Mouse (Mus musculus) lung, adult 18-20 months (tissue): Measurements from ENCODE around the gene Slc17a2.
"Not testable (repeated sequence)": the region's sequence is repeated elsewhere in the genome, so short reads cannot be mapped to it uniquely, and the experiment has no call there.

Source experiments
- DNase-seq, 2 experiments: peaks; one replicate each; pipeline ENCODE4 v3.0.0; 2022; ENCODE audit warnings: mixed read lengths in 2 of 2

Slc17a2 gene

DNA sequence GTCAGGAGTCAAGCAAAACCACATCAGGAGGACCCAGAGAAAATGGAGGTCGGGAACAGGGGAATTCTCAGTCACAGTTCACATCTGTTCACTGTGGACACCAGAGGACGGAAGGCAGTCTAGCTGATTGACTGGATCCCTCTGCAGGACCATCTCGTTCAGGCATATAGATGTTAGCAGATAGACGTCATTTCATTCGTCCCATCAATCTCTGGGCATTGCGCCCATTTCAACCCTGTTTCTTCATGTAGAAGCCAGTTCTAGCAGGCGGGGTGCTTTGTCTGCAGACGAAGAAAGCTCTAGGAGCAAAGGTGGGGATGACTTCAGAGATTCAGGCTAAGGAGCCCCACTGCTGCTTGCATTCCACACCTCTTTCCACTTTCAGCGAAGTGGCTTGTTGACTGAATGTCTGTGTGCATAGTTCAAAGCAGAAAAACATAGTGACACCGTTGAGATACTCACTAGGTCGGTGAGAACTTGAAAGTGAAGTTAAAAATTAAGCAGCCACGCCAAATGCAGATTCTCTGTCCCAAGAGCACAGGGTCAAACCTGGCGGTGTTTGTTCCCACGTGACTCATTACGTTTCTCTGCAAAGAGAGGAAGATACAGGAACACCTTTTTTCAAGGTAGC lies at the start of gene Slc17a2:
Gene Slc17a2 (plus strand): TSS at position 572 of the 631 bp plus-strand sequence.
- DNase-seq = peak in 1 of 2 experiments; percentile 24

DNA sequence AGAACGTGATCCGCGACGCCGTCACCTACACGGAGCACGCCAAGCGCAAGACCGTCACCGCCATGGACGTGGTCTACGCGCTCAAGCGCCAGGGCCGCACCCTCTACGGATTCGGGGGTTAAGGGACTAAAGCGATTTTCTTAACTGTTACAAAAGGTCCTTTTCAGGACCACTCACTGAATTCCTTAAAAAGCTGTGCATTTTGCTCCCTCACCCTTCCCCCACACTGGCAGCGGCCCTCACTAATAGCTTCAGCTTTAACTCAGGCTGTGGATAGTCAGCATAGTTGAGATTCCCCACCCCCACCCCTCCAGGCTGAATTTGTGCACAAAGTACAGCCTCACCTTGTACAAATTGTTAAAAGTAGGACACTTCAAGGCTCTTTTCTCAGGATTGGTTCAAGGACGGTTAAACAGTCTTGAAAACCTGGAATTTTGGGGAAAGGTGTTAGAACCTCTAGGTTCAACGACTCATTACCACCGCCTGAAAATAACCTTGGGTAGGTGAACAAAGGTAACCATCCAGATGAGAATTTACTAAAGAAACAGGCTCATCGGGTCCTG lies 49.5 kb upstream of the Slc17a2 start:
- DNase-seq = no peak

DNA sequence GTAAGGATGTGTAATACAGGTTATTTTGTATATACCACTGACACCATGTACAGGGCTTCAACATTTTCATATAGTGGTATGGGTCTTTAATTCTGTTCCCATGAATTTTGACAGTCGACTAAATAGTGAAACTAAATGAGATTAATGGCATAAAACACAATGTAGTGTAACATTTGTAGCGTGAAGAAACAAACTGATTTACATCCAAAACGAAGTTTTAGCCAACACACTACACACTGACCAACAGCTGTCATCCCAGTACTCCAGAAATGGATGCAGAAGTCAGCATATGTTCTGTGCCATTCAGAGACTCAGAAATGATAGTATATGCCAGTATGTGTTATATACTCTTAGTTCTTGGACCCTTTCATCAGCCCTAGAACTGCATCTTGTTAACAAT lies 48.9 kb upstream of the Slc17a2 start:
- no peak for DNase-seq

DNA sequence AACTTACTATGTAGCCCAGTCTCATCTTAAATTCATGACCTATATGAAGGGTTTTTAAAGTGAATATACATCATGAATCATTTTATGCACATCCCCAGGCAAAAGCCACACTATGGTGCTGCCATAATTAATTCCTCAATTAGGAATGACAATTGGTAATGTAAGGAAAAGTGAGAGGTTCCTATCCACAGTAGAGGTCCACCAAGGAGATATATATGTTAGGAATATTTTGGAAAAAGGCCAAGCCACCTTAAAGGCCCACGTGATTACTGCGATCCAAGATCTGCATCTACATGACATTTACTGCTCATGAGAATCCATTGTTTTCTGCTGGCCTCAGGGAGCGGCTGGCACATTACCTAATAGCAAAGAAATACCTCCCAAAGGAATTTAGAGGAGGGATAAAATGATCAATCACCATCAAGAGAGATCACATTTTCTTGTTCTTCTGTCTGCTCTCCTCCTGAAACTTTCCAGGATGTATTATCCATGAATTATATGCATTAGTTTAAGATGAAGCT lies 47.5 kb upstream of the Slc17a2 start:
- no peak for DNase-seq

DNA sequence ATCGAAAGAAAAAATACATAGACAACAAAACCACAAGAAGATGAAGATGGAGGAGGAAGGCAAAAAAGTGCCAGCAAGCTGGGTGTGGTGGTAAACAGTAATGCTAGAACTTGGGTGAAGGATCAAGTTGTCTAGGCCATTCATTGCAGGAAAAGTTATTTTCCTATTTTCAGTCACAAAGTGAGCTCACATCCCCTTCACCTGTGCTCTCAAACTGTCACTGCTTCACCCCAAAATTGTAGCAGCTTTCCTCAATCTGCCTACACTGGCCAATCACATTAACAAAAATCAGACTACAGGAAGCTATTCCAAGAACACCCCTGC lies 46.9 kb upstream of the Slc17a2 start:
- no peak for DNase-seq

DNA sequence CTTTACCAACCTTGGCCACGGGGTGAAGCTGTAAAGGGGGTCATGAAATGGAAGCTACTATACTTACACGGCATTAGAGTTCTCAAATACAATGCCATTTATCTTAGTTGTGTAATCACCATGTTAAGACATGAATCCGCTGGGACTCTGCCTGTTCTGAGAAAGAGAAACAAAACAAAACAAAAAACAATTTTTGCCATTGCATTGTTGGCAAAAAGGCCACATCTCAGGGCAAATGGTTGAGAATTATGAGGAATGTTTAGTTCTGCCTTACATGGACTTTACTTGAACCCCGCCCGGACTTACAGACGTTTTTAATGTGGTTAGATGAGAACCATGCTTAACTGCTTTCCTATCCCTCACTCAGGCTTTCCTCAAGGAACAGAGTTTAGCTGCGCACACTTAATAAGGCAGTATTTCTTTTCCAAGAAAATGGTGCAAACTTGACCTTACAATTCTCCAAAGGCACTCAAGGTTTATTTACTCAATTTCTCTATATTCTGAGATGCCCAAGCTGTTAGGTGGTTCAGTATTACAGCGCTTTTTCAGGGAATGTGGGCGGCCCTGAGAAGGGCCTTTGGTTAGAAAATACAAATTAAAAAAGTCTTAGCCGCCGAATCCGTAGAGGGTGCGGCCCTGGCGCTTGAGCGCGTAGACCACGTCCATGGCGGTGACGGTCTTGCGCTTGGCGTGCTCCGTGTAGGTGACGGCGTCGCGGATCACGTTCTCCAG lies 46.4 kb upstream of the Slc17a2 start:
- DNase-seq = no peak

DNA sequence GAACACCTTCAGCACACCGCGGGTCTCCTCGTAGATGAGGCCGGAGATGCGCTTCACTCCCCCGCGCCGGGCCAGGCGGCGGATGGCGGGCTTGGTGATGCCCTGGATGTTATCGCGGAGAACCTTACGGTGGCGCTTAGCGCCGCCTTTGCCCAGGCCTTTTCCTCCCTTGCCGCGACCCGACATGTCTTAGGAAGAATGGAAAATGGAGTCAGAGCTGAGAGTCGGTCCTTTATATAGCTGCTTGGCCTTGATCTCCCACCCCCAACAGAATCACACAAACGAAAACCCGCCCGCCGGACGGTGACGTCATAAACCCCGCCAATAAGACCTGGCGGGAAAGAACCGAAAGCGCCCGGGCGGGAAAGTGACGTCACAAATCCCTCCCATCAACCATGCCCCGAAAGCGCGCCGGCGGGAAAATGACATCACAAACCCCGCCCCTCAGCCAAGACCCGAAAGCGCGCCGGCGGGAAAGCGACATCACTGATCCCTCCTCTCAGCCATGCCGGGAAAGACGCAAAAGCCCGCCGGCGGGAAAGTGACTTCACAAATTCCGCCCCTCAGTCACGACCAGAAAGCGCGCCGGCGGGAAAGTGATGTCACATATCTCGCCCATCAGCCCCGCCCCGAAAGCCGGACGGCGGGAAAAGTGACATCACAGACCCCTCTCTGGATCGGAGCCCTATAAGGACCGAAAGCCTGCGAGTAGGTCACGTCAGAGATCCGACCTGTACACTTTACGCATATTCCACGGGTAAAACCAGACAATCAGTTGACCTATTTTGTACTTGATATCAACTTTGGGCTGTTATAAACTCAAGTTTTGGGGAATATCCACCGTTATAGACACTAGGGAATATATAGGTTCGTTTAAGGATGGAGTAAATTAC lies 45.6 kb upstream of the Slc17a2 start, which contains the start of gene Hist1h4a:
Gene Hist1h4a (minus strand): TSS at position 259 of the 893 bp plus-strand sequence.
- peak; percentile 96 to 98 for DNase-seq

DNA sequence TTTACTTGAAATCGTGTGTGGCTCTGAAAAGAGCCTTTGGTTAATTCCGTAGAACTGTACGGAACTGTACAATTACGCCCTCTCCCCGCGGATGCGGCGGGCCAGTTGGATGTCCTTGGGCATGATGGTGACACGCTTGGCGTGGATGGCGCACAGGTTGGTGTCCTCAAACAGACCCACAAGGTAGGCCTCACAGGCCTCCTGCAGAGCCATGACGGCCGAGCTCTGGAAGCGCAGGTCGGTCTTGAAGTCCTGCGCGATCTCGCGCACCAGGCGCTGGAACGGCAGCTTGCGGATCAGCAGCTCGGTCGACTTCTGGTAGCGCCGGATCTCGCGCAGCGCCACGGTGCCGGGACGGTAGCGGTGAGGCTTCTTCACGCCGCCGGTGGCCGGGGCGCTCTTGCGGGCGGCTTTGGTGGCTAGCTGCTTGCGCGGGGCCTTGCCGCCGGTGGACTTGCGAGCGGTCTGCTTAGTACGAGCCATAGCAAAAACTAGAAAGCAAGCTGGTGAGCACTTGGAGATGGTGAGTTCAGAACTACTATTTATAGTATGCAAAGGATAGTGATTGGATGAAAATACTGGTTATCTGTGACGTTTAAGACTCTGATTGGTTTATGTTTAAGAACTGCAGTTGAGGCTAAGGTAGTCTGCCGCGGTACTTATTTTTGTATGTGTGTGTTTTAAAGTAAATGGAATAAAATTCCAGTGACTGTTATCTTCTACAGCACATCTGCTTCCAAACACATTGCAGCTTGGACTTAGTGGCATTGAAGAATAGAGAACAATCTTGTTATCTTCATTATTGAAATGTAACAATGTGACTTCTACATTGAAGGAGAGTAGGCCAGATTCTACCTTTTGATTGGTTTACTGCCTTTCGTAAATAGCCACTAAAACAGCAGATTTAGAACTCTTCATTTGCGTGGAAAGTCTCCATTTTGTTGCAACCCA lies 44.6 kb upstream of the Slc17a2 start, which contains the start of gene Hist1h3a:
Gene Hist1h3a (minus strand): TSS at position 516 of the 951 bp plus-strand sequence.
- DNase-seq = peak; percentile 34 to 42

DNA sequence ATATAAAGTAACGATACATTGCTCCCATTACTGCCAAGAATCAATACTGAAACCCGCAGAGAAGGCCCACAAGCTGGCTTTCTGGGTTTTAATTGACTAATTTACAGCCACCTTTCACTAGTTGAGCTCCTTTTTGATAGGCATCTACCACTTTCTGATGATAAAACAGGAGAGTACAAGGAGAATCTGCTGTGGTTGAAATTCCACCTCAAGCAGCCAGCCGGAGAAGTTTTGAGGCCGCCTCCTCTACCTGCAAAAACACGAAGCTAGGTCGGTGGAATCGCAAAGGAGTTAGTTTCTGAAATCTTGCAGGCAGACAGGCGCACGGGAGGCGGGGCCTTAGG lies 43.6 kb upstream of the Slc17a2 start:
- DNase-seq = no peak

DNA sequence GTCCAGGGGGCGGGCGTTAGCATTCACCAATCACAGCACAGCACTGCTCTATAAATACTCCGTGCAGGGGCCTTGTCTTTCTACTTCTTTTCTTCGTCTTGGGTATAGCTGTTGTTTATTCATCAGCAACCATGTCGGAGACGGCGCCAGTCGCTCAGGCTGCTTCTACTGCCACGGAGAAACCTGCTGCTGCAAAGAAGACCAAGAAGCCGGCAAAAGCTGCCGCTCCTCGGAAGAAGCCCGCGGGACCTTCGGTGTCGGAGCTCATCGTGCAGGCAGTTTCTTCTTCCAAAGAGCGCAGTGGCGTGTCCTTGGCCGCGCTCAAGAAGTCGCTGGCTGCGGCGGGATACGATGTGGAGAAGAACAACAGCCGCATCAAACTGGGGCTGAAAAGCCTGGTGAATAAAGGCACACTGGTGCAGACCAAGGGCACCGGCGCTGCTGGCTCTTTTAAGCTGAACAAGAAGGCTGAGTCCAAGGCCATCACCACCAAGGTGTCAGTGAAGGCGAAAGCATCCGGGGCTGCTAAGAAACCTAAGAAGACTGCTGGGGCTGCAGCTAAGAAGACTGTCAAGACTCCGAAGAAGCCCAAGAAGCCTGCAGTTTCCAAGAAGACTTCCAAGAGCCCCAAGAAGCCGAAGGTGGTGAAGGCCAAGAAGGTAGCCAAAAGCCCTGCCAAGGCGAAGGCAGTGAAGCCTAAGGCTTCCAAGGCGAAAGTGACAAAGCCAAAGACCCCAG lies 43.0 kb upstream of the Slc17a2 start, which contains the start of gene Hist1h1a:
Gene Hist1h1a (plus strand): TSS at position 81 of the 738 bp plus-strand sequence.
- peak; percentile 79 to 82 for DNase-seq

DNA sequence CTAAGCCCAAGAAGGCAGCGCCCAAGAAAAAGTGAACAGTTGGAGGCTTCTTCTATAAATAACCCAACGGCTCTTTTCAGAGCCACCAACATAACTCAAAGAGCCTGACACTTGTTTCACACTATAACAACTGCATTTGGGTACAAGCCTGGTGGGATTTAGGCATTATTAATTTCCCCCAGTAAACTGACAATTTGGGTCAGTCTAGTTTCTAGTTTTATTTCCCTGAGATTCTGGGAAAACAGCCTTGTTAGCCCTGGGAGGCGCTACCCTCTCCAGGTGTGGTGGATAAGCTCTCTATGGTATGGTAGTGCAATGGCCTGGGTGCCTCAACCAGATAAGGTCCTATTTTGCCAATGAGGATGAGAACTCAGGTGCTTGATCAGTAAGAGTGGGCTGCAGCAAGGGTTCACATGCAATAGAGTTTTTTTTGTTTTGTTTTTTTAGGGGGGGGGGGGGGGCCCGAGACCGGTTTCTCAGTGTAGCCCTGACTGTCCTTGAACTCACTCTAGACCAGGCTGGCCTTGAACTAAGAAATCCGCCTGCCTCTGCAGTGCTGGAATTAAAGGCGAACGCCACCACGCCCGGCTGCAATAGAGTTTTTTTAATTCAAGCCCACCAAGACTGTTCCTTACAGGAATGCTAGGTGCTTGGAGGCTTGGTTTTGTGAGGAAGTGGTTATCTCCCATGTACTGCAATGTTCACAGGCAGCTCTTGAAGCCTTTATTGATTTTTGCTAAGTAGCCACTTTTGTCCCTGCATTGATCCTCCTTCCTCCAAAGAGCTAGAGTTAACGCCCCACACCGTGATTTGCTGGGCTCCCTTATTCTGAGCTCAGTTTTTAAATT lies 42.2 kb upstream of the Slc17a2 start:
- DNase-seq = no peak

DNA sequence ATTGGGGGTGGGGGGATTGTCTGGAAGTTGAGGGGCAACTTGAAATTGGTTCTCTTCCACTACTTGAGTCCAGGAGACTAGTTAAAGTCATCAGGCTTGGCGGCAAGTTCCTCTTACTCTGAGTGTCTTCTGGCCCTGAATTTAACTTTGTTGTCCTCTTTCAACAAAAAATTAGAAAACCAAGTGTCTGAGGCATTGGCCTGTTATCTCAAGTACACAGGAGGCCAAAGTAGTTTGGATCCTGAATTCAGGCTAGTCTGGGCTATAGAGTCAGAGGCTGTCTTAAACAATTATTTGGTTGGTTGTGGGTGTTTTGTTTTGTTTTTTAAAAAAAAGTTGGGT lies 41.6 kb upstream of the Slc17a2 start:
- no peak for DNase-seq

DNA sequence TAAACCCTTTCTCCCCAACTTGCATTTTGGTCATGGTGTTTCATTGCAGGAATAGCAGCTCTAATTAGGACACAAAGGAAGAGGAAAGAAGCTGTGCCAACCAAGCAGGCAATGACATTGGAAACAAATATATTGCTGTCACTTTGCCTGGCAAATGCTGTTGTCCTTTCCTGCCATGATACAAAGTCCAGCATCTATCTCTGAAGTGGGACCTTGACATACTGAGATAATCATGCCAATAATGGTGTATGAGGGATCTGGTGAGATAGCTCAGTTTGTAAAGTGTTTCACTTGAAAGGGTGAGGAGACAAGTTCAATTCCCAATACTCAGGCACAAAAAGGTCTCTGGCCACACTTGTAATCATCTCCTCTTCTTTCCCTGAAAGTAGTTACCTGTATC lies 40.0 kb upstream of the Slc17a2 start:
- DNase-seq = no peak

DNA sequence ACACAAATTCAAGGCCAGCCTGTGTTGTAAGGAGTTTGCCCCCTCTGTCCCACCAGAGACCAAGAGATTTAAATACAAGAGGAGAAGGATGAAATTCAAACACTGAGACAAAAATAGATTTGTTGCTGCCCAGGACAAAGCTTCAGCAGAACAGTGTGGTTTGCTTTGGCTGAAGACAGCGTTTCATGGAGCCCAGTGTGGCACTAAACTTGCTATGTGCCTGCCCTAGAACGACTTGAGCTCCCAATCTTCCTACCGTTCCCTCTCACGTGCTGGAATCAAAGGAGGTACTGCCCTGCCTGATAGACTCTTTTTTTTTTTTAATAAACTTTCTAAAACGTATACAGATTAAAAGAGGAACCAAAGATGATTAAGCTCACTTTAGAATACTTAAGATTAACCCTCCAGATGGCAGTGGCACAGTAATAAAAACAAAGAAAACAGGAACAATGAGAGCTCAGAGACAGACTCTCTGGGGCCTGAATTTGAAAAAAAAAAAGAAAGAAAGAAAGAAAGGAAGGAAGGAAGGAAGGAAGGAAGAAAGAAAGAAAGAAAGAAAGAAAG lies 37.9 kb upstream of the Slc17a2 start:
- DNase-seq = no peak

DNA sequence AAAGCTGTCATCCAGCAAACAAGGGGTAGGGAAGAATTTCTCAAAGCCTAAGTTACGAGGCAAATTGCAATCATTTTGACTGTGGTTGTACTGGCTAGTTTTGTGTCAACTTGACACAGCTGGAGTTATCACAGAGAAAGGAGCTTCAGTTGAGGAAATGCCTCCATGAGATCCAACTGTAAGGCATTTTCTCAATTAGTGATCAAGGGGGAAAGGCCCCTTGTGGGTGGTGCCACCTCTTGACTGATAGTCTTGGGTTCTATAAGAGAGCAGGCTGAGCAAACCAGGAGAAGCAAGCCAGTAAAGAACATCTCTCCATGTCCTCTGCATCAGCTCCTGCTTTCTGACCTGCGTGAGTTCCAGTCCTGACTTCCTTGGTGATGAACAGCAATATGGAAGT lies 37.2 kb upstream of the Slc17a2 start, which contains the start of gene Trim38:
Gene Trim38 (plus strand): TSS at position 301 of the 400 bp plus-strand sequence.
- DNase-seq = not testable (repeated sequence)

DNA sequence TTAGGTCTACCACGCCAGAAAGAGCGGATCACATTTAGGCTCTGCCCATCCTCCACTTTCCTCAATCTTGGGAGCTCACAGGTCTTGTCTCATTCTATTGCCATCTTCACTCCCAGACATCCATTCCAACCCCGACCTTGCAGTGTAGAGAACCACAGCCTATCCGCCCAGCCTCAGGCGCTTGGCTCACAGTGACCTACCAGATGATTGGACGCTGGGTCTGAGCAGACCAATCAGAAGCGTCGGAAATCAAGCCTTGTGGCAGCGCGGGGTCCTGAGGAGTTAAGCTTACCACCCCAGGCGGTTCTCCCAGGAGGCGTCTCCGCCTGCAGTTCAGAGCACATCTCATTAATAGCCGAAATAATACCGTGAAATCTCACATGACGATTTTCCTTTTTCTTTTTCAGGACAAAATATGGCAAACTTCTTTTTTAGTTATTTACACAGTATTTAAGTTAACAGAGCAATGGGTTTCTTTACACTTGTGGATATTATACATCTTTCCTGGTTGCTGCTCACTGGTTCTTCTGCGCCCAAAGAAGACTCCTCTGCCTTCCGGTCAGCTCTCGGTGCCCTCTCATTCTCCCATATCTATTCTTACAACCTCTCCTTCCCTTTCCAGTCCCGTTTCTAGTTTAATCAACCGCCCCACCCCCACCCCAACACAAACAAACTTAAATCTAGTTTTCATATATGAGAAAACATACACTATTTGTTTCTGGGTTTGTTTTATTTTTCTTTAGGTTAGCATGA lies 34.1 kb upstream of the Slc17a2 start:
- peak in 1 of 2 experiments; percentile 8 for DNase-seq

DNA sequence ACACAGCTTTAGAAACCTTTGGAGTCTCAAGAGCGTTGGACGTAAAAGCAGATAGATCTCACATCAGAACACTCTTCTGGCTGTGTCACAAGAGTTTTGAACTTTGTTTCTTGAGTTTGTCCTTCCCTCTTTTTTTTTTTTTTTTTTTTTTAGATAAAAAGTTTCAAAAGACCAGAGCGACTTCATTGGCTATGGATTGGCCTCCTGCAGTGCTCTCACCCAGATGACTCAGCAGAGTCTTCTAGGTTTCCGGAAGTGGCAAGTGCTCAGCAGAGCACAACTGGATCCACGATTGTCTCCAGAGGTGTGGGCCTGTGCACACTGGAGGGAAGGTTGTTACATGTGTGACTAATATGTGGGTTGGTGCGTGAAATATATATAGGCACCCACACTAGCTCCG lies 28.5 kb upstream of the Slc17a2 start:
- no peak for DNase-seq

DNA sequence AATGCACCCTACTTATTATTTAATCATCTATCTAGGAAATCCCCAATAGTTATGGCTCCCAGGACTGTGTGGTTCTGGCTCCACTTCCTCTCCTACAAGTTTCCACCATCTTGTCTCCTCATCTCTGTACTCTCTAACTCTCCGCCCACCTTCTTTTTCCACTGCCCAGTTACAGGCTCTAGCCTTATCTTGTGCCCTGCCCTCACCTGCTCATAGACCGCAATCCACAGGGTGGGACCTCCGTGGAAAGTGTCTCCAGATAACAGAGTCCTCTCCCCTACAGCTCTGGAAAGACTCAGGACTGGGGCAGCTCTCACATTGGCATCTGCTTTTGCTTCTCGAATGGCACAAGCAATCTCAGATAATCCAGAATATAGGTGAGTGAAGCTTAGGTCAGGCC lies 27.8 kb upstream of the Slc17a2 start:
- DNase-seq = no peak

DNA sequence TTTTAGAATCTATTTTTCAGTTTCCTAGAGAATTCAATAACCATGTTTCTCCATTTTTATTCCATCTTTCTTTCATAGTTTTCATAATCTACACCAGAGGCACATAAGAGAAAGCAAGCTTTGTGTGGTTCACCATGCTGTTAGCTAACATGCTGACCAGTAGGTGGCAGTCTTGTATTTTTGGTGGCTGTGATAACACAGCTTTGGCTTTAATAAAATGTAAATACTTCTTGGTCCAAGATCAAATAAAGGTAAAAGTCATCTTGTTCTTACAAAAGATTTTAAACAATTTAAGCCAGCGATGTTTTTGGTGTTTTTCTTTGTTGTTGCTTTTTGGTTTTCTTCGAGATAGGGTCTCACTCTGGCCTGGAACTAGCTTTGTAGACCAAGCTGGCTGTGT lies 14.3 kb upstream of the Slc17a2 start:
- DNase-seq = peak; percentile 22 to 44
